Mouse (Mus musculus) bone marrow, adult 2 months (tissue): ENCODE measurements around the gene Mta3.
A peak's percentile ranks its signal among the peaks of the same experiment; 100 is the strongest.

Experiments used
- CTCF ChIP-seq: fragments of 200-500 bp; IDR thresholded peaks from 2 replicates; pipeline ENCODE4 v1.5.1; 2011; ENCODE audit warnings: low read length, control low read depth; ENCODE audit not compliant: control insufficient read depth, insufficient read depth
- POLR2A ChIP-seq: fragments of 200-500 bp; IDR thresholded peaks from 2 replicates; pipeline ENCODE4 v1.6.1; 2011; ENCODE audit warnings: low read depth, mild to moderate bottlenecking, control low read depth, low read length, borderline replicate concordance; ENCODE audit not compliant: control insufficient read depth

GRCm38 (mm10) chr17:83807778-83808398 lies 101.9 kb downstream of the Mta3 start:
- no peak for TF ChIP-seq POLR2A
- TF ChIP-seq CTCF: peak; percentile 79
